Mouse (Mus musculus) ES-E14 (cell line): ENCODE results near the gene Pnkp.

Source experiments
- HCFC1 ChIP-seq: IDR thresholded peaks from 2 replicates; pipeline ENCODE4 v1.6.1; 2012; ENCODE audit warnings: low read length, inconsistent platforms, borderline replicate concordance; ENCODE audit not compliant: insufficient read depth
- MAFK ChIP-seq: IDR thresholded peaks from 2 replicates; pipeline ENCODE4 v1.6.1; 2014; ENCODE audit warnings: mild to moderate bottlenecking, low read depth, low read length, inconsistent platforms; ENCODE audit not compliant: insufficient read depth

DNA sequence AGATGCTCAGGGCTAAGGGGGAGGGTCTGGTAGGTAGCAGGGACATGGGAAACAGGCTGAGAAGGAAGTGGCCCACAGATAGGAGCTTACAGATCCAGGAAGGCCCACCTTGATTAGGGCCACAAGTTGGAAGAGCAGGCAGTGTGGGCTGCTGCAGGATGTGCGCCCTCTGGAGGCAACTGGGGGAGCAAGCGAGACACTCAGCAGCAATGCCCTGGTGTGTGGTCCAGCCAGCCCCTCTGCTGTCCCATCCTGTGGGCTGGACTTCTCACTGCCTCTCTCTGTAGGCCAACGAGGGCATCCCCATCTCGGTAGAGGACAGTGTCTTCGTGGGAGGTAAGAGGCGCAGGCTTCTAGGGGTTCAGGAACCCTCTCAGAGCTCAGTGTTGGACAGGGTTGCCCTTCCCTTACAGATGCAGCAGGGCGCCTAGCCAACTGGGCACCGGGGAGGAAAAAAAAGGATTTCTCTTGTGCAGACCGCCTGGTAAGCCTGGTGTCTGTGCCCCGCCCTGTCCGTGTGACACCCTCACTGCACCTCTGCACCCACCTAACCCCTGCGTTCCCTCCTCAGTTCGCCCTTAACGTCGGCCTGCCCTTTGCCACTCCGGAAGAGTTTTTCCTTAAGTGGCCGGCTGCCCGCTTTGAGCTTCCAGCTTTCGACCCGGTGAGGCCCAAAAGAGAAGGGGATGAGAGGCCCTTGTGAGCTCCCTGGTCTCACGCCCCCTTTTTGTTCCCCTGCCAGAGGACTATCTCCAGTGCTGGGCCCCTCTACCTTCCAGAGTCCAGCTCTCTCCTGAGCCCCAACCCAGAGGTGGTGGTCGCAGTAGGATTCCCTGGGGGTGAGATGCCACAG lies 3.9 kb downstream of the Pnkp start:
- TF ChIP-seq HCFC1: no peak
- no peak for TF ChIP-seq MAFK
